Mouse (Mus musculus) cerebellum, adult 11-12 months (tissue): ENCODE data around the gene Myo6.

Experiments
- DNase-seq: peaks from one replicate; pipeline ENCODE4 v3.0.0; 2022

The Myo6 gene

DNA sequence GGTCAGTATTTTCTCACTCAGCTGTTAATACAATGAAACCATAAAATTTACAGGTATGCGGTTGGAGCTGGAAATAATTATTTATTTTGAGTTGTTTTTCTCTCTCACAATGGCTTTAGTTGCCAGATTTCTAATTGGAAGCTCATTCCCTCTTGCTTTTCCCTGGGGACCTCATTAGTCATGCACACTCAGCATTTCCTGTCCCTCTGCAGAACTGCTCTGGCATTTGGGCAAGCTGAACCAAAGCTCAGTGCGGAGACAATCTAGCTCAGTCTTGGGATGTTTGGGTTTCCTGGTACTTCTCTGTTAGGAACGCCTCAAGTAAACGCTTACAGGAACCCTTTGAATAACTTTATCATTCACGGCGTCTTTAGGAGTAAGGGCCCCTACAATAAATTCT, 76.9 kb downstream of the Myo6 start:
- no peak for DNase-seq

DNA sequence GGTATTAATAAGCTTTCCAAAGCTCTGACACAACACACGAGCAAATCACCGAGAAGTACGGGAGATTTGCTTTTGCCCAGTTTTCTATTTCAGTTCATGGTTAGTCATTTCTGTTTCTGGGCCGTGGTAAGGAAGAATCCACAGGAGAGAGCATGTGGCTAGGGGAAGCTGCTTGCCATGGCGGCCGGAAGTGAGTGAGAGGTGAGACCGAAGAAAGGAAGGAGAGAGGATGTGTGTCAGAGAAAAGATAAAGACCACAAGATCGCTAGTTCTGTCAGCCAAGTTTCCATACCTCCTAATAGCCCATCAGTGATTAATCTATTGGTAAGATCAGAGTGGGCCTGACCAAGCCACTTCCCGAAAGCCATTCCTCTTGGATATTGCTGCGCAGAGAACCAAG, 87.3 kb downstream of the Myo6 start:
- no peak for DNase-seq

DNA sequence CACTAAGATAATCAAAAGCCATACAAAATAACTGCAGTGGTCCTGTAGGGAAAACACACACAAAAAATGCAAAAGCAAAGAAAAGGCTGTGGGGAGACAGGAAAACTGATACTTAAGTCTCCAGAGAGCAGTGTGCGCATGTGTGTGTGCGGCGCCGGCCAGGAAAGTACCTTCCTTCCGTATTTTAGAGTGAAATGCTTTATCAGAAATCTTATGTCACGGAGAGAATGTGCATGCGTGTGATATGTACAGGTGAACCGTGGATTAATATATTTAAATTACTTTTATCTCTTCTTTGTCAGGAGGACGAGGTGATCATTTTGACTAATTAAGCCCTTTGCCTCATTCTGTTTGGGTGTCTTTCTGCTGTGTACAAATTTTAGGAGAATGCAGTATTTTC, 88.4 kb downstream of the Myo6 start:
- DNase-seq = no peak

DNA sequence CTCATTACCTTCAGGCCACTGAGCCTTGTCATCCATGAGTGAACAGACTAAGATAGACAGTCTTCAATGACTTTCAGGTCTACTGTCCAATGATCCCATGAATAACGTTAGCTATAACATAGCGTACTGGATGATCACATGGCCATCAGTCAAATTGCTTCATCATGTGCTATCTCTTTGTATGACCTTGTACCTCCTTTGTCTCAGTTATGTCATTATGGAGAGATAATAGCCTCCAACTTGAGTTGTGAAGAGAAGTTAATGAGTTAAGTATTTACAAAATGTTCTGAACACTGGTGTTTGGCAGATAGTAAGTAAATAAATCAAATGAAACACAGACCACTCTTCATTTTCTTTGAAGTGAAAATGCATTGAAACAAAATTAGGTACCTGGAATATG, 91.7 kb downstream of the Myo6 start:
- DNase-seq = no peak

DNA sequence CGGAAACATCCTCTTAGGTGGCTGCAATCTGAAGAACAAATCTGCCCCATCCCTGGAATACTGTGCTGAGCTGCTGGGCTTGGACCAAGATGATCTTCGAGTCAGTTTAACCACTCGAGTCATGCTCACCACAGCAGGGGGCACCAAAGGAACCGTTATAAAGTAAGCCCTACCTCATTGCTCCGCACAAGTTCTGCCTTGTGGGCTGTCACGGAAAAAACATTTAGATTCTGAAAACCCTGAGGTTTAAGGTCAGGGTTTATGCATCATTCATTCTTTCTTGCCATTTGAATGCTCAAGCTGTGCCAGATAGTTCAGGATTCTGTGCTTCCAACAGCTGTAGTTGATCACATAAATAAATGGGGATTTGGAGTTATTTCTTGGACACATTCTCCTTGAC, 93.6 kb downstream of the Myo6 start:
- no peak for DNase-seq

DNA sequence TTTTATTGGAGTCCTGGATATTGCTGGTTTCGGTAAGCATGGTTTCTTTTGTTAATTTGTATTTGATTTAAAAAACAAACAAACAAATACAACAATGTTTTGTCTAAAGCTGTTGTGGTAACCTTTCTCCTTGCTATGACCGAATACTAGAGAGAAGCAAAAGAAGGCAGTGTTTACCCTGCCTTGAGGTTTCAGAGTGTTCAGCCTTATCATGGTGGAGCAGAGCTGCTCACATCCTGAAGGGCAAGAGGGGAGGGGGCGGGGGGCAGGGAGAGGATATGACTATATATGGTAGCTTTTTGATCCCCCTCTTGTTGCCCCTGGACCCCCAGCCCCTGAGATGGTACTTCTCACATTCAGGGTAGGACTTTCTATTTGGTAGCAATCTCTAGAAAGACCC, 96.1 kb downstream of the Myo6 start:
- no peak for DNase-seq

DNA sequence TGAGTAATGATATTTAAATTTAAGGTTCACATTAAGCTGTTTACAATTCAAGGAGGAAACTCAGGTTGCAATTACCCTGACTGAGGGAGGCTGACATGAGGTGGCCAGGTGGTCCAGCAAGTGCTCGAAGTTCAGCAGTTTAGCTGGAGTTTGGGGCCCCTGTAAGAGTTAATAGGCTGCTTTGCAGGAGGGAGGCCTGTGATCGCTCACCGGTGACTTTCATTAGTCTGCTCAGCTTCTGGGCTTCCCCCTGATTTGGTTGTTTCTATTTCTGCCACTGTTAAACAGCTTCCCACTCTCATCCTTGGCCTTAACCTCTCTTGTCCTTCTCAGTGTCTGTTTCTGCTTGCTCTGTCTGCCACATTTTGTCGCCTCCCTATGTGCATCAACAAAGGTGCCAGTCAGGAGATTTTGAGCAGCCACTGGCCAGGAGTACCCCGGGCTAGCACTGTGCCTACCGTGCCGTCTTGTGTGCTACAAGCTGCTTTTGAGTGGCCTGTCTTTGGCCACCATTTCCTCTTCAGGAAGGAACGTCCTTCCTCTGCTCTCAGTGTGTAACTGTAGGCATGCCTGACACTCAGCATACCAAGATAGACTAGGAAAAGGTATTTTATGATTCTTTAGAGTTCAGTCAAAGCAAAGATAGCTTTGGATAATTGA, 97.7 kb downstream of the Myo6 start:
- no peak for DNase-seq

DNA sequence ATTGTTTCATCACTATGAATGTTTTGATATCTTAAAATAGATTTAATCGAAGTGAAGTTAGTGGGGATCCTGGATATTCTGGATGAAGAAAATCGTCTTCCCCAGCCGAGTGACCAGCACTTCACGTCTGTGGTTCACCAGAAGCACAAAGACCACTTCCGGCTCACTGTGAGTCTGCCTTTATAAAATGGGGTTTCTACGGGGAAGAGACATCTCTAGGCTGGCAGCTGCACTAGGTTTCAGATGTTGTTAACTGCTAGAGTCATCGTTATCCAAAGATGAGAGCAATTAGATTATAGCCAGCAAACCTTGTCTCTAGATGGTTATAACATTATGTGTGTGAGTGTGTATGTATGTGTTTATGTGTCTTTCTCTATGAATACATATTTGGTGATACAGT, 101.3 kb downstream of the Myo6 start:
- DNase-seq = no peak

DNA sequence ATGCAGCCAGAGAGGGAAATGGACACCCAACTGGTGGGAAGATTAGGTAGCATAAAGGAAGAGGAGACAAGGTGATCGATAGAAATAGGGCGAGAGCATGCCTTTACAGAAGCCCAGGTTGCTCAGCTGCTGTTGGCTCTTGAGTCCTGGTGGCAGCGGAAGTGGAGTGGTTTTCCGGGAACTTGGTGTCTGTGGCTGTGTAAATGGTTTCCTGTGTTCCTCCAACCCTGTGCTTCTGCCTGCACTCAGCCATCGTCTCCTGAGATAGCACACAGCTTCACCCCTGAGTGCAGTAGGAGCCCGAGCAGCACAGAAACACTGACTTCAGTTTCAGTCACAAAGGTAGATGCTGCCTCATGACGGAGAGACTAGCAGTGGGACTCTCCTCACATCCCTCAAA, 101.7 kb downstream of the Myo6 start:
- no peak for DNase-seq

DNA sequence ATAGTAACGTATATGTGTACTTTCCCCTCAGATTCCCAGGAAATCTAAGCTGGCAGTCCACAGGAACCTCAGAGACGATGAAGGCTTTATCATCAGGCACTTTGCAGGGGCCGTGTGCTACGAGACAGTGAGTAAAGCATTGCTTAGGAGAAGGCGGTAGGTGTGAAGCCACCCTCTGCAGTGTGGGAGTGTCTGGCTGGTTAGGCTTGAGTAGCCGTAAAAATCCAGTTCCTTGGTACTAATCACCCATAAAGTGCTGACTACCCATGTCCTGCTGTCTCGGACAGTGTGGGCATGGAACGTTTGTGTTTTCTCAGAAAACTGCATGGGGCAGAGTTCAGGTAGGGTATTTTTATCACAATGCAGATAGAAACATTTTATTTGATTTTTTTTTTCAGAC, 104.8 kb downstream of the Myo6 start:
- no peak for DNase-seq

DNA sequence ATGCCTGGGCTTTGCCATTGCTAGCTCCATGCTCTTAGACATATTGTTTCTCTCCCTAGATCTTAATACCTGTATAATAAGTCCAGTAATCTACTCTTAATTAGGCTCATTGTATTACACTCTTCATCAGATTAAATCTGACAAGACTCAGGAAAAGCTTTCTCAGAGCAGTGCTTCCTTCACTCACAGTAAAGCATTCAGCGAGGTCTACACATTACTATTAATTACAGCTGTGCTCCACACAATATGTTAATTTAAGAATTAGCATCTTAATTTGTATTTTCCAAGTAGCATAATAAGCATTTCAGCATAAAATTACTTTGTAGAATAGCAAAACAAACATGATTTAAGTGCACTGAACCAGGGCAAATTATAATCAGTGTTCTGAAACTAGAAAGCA, 108.1 kb downstream of the Myo6 start:
- no peak for DNase-seq

DNA sequence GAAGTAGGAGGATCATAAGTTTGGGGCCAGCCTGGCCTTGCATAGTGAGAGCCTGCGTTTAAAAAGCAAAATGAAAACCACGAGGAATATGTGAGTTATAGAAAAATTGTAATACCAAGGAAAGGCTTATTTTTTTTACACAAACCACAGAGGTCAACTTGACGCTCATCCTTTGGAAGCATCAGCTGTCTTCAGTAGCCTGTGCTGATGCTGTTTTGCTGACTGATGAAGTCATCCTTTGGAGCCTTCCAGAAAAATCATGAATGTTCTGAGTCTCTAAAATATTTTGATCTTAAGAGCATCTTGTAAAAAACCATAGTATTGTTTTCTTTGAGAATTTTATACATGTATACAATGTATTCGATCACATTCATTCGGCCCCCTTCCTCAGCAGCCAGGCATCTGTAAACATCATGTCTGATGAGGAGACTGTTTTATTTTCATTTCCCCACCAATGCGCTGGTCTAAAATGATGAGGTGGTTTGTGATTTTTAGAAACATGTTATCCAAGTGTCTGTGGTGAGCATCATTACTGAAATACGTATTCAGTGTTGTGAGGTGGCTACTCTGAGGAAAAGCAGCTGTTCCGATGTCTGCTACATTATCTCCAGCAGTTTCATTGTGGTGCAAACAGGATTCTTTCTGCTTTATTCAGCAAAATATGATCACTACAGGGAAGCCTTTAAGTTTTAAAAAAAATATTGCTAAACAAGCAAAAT, 110.4 kb downstream of the Myo6 start:
- no peak for DNase-seq

DNA sequence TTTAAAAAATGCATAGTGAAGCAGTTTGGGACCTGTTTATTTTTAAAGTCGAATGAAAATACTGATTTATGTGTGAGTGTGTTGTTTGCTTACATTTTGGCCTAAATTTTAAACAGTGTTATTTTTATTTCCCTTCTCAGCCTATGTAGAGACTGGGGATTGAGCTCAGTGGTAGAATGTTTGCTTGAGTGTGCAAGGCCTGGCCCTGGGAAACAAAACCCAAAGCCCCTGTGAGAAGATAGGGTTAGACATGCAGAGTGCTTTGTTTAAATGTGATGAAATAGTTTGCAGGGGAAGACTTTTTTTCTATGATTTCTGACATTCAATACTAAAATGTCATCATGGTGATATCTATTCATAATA, 110.9 kb downstream of the Myo6 start:
- no peak for DNase-seq

DNA sequence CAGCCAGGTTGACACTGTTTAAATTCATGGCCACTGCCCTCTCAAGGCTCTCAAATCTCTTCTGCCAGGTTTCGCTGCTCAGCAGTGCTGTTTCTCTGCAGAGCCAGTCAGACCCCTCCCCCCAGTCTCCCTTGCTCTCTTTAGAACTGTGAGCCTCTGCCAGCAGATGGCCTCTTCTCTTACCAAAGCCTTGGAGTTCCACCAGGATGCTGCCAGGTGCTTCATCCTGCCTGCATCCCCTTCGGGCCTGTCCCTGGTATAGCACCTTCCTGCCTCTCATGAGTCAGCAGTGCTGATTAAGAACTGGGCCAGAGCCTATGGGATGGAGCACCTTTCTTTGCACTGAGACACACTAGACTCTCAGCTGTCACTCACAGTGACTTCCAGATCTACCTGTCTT, 112.3 kb downstream of the Myo6 start:
- DNase-seq = peak; percentile 16

DNA sequence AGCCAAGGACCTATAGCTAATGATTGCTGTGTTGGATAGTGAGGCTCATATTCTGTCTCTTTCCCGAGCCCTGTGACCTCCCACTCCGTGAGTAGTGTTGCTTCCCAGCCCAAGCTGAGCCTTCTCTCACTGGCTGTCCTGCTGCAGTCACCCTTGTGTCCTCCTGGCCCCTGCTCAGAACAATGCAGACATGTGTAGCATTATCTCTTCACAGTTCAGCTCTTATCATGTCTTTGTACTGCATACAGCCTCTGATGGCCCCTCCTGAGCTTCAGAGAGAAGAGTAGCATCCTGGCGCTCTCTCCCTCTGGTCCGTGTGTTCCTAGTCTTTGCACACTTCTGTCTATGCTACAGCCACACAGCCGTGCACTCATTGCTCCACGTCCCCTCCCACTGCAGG, 112.9 kb downstream of the Myo6 start:
- DNase-seq = no peak

DNA sequence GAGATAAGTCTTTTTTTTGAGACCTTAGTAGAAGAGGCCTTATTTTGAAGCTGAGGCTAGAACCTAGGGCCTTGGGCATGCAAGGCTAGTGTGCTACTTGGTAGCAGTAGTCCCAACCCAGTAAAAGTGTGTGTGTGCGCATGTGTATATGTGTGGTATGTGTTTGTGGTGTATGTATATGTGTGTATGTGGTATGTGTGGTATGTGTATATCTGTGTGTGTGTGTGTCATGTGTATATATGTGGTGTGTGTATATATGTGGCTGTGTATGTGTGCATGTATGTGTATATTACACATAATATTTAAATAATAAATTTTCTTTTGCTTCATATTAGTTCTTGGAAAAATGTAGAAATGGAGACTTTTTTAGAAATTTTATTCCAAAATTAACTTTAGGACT, 115.9 kb downstream of the Myo6 start:
- DNase-seq = no peak

DNA sequence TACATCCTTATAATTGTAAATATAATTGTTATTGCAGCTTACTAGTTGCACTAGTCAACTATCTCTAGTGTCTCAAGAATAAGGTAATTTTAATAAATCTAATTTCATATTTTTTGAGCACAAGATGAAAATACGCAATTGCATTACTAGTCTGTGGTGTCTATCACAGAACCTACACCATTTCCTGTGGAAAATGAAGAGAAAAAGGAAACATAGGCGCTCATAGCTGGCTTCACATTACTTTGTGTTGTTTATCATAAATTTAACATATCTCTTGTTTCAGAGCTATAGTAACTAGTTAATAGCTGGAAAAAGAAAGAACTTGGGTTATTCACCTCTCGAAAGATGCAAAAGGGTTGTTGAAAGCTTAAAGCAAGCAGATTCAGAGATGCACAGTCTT, 117.6 kb downstream of the Myo6 start:
- no peak for DNase-seq

DNA sequence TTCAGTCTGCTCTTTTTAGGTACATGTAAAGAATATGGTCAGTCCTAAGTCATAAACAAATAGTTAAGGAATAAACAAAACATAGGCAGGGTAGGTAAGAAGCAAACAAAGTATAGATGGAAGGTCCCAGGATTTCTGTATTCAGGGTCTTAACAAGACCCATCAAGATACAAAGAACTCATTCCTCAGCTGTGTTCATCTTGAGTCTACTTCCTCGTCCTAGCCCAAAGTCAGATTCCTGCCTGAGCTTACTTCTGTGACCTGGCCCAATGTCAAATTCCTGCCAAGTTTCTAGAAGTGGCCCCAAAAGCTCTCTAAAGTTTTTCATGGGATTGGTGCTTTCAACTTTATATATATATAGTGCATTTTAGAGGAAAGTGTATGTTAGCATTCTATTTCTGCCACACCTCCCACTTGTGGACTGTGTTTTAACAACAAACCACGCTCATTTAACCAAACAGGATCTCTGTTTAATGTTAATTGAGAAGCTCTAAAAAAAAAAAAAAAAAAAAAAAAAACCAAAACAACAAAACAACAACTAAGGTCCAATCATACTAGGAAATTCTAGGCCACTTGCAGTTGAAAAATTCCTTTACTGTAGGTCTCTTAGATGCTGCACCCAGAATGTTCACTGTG, 119.8 kb downstream of the Myo6 start:
- DNase-seq = no peak

DNA sequence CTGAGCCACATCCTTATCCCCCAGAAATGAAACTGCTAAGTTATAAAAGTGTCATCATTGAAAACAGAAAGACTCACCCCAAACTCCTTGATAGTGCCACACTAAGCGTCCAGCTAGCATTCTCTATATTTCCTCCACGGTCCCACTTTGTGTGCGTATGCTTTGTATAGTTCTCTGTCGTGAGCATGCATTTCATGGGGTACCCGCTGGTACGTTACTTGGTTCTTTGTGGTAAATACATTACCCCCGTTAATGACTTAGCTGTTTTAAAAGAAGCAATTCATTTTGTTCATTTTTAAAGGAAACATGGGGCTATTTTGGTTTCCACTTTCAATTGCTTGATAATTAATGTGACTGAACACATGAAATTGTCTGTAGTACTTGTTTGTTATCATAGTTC, 122.0 kb downstream of the Myo6 start:
- no peak for DNase-seq

DNA sequence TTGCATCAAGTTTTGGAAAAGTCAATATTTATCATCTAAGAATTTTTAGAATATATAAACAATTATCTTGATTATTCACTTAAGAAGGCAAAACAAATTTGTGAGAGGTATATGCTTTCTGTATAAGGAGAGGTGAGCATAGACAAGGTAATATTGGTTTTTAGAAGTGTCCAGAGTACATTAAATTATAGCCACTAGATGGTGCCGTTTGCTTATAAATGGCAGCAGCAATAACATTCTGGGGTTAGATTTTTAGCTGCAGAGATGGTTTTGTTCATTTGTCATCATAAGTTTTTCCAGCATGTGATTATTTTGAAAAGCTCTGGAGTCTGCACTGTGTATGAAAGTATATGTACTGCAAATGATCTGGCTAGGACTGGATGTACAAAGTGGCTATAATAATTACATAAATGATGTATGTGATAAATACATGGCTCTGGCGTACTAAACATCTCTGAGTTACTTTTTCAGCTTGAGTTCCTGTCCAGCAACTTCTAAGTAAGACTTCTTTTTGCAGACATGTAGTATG, 128.3 kb downstream of the Myo6 start:
- no peak for DNase-seq

DNA sequence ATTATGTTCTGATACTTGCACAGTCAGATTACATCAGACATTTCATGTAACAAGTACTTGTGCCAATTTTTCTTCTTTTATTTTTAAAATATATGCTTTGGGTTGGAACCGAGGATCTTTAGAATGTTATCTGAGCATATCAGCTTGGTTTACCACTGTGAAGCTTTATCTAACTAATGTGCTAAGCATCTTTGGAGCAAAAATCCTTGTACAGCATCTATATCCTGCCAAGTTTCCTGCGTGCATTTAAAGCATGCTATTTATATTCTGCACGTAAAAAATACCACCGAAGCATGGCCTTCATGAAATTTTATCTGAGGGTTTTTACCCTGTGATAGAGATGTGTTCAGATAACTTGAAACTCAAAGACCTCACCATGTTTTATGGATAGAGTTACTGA, 131.3 kb downstream of the Myo6 start:
- no peak for DNase-seq

DNA sequence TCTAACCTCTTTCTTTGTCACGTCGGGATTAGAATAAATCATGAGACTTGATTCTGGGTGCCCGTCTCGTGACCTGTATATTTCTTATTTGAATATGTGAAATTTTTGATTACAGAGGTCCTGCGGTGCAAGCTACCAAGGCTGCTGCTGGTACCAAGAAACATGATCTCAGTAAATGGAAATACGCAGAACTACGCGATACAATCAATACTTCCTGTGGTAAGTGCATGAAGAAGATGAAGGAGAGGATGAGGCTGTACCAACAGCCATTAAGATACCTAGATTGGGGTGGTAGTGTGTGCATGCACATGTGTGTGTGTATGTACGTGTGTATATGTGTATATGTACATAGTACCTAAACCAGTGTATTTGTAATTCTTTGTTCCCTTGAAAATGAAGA, 134.2 kb downstream of the Myo6 start:
- DNase-seq = no peak

DNA sequence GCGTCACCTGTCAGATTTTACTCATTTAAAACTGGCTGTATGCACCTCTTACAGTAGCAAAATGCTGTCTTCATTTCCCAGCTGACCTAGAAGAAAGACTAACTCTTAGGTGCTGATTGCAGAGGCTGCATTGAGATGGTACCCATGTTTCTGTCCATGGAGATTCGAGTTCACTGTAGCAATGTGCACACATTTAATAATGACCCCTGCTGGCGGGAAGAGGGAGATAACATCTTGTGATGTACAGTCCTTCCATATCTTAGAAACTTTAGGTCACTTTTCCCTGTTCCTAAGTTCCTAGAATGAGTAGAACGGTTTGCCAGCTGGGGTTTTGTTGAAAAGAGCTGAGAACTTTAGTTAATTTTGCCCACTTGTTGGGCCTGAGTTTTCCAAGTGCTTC, 138.7 kb downstream of the Myo6 start:
- DNase-seq = no peak

DNA sequence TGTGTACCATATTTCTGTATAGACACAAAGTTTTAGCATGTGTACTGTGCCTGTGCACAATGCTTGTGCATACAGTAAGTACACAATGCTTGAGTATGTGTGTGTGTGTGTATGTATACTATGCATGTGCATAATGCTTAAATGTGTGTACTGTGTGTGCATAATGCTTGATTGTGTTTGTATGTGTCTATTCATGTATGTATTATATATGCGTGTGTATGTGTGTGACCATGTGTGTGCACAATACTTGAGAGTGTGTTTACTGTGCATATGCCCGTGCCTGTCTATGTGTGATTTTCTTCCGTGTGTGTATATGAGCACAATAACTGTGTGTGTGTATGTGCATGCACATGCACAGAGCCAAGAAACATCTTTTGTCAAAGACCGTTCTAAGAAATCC, 141.6 kb downstream of the Myo6 start:
- no peak for DNase-seq

DNA sequence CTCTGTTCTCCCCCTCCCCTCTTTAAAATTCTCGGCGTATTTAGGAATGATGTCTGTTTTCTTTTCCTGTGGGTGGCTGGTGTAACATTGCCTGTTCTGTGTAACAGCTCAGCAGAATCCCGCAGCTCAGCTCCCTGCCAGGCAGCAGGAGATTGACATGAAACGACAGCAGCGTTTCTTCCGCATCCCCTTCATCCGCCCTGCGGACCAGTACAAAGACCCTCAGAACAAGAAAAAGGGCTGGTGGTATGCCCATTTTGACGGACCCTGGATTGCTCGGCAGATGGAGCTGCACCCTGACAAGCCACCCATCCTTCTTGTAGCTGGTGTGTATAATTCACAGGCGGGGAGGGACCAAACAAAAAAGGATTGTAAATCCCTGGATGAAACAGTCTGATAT, 142.0 kb downstream of the Myo6 start:
- no peak for DNase-seq
